Mouse (Mus musculus): Measurements from ENCODE around the gene Fbxo11.
A peak's percentile ranks its signal among the peaks of the same experiment; 100 is the strongest.
"Not testable (repeated sequence)": the region's sequence is repeated elsewhere in the genome, so short reads cannot be mapped to it uniquely, and the experiment has no call there.

Gene Fbxo11

DNA sequence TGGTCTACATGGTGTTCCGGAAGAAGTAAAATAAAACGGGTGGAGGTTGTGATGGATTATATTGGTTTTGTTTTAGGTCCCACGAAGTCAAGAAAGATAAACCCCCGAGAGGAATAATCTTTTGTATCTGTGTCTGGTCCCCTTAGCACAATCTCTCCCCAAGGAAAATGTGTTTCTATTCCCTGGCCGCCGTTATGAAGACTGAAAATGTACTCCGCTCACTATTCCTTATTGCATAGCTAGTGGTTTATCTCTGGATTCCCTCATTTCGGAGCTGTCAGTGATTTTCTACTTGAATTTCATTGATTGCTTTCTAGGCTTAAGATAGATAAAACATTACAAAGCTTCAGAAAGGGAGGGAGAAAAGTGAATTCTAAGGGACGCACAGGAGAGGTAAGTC lies 1.7 kb upstream of the Fbxo11 start:
- DNase-seq, result no peak

GRCm38 (mm10) chr17:88065801-88066646 lies 933 bp upstream of the Fbxo11 start:
- DNase-seq, result peak; percentile 91

DNA sequence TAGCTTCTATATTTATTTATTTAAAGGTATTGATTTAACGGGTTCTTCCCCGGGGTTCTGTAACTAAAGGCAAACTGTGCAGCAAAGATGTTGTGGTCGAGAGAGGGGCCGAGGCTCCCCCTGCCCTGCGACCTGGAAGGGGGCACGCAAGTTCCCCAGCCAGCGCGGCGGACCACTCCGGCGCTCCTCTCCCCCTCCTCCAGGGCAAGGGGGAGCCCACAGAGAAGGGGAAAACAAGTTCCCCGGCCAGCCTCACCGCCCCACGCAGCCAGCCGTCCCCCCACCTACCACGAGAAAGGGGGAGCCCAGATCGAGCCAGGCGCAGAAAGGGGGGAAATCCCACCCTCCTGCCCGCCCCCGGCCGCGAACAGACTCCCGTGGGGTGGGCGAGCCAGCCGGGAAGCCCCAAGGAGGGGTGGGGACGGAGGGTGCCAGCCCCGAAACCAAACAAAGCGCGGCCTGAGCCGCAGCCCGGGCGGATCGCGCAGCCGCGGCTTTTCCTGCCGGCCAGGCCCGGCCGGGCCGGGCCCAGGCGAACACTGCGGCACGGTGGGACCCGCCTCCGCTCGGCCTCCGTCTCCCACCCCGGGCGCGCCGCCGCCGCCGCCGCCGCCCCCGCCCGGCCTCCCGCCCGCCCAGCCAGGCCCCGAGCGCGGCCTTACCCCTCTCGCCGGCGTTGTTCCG lies 602 bp downstream of the Fbxo11 start:
- peak; percentile 78 for DNase-seq

GRCm38 (mm10) chr17:88063980-88064346 lies 1.1 kb downstream of the Fbxo11 start:
- DNase-seq, result peak; percentile 79

- no peak for DNase-seq
These were observed 2.1 kb downstream of the Fbxo11 start for GRCm38 (mm10) chr17:88062860-88063580.

DNA sequence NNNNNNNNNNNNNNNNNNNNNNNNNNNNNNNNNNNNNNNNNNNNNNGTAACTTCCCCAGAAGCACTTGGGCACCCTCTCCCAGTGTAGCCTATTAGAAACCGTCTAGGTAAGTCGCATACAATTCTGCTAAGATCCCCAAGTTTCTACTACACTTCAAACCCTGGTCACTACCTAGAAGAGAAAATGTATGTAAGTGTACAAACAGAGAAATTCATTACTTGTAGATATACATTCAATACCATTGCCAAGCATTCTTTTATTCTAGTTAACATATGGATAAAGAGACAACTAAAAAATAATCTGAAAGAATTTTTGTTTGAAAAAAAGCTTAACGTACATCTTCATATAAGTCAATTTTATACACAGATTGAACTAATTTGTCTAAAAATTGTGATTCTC lies 3.1 kb downstream of the Fbxo11 start:
- no peak for DNase-seq

DNA sequence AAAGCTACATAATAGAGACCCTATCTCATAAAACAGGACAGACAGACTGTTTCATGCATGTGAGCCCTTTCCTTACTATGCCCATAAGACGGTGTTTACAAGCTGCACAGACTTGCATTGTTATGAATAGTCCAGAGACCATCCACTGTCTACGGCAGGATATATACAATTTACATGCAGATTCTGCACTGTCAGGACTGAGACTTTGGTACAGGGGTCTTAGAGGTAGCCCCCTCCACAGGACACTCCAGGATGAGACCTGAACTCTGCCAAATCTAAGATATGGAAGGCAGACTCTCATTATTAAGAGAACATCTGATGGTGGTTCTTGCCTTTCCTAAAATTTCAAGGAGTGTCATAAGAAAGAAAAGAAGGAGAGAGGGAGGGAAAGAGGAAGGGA lies 6.8 kb downstream of the Fbxo11 start:
- no peak for DNase-seq

GRCm38 (mm10) chr17:88057846-88058245 lies 7.2 kb downstream of the Fbxo11 start:
- DNase-seq, result no peak

DNA sequence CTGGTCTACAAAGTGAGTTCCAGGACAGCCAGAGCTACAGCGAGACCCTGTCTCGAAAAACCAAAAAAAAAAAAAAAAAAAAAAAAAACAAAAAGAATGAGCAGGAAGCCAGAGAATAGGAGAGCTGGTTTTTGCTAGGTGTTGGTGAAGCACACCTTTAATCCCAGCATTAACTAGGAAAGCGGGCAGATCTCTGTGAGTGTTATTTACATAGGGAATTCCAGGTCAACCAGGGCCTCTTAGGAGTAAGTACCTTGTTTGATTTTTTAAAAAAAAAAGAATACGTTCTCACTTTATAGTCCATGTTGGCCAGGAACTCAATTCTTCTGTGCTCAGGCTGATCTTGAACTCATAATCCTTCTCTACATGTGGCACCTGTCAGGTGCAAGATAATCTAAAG lies 13.4 kb downstream of the Fbxo11 start:
- no peak for DNase-seq

DNA sequence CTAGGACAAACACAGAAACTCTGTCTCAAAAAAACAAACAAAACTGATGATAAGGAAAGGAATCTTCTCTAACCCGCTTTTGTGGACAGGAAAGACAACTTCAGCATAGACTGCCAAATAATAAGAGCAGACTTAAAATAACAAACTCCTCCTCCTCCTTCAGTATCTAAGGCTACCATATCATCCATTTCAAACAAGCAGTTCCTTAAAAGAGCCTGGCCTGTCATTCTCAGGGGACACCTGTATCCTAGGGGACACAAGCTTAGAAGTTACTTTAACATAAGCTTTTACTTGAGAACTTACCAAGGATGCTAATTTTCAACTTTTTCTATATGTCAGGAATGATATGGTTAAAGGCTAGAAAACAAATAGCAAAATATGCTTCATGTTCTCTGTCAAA lies 14.2 kb downstream of the Fbxo11 start:
- DNase-seq, result no peak

DNA sequence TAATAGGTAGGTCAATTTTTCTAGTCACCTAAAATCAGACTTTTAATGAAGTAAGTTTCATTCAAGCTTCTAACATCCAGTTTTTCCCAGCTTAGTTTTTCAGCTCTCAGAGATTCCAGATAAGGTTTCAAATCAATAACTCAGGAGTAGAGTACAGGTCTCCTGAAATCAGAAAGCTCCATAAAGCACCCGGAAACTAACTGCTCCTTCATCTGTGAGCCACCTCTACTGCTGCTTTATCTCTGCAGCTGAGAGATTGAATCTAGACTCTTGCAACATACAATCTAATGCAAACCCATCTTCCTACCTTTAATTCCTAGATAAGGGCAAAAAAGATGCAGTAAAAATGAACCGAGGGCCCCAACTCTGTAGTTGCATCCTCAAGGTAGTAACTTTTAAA lies 14.8 kb downstream of the Fbxo11 start:
- no peak for DNase-seq

GRCm38 (mm10) chr17:88042099-88043086 lies 22.7 kb downstream of the Fbxo11 start:
- peak; percentile 82 for DNase-seq

DNA sequence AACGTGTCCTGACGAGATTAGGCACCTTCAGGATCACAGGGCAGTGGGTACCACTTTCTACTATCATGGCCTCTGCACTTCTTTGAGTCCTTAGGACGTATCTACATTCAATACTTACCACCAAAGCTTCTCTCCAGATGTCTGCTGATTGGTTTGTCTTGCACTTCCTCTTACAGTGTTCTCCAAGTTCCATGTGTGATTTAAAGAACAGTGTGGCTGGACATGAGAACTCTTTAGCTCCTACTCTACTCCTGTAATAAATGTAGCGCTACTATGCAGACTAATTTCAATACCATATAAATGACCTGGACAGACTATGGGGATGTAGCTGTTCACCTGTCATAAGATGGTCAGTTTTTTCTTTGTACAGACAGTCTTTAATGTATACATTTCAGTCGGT lies 24.3 kb downstream of the Fbxo11 start:
- DNase-seq, result no peak

- no peak for DNase-seq
These were observed 30.7 kb downstream of the Fbxo11 start for GRCm38 (mm10) chr17:88034418-88034817.

- no peak for DNase-seq
These were observed 33.3 kb downstream of the Fbxo11 start for GRCm38 (mm10) chr17:88031755-88032154.

DNA sequence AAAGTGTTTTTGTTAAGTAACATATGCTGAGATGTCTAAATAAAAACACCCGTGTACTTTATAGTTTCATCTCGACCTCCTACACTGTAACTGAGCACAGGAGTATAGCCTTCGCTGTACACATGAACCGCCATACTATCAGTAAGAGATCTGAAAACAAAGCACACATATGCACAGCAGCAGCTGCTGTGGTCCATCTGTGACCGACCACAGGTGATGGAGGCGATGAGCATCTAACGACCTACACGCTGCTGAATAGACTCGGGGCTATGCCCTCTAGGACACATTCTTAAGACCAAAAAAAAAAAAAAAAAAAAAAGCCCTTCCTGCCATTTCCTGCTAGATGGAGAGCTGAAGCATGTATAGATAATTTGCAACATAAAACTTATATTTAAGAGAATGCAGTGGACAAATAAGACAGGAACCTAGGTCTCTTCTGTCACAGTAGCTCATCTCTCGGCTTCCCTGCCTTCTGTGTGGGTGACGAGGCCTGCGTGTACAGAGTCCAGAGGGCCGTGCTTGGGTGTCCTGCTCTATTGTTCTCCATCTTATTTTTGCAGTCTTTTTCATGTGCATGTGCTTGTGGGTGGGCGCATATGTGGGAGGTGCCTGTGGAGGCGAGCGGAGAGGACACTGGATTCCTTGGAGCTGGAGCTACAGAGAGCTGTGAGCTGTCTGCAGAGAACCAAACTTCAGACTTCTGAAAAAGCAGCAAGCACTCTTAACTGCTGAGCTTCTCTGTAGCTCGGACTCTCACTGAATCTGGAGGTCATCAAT lies 35.7 kb downstream of the Fbxo11 start:
- DNase-seq, result no peak

GRCm38 (mm10) chr17:88025227-88025626 lies 39.9 kb downstream of the Fbxo11 start:
- DNase-seq, result peak; percentile 73

GRCm38 (mm10) chr17:88023924-88024323 lies 41.2 kb downstream of the Fbxo11 start:
- DNase-seq, result no peak

- DNase-seq, result not testable (repeated sequence)
These were observed 49.1 kb downstream of the Fbxo11 start for GRCm38 (mm10) chr17:88016027-88016426.

DNA sequence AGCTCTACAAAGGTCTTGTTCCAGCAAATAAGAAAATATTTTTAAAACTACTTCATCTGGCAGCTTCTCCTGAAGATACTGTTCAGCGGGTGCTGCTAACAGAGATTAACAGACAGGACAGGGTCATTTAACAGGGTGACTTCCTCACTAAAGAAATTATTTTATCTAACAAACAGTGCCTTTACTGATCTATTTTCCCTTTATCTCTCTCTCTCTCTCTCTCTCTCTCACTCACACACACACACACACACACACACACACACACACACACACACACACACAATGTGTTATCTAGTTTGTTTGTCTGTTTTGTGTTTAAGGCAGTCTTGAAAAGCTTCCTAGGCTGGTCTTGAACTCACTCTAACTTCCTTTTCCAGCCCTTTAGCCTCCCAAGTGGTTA lies 50.6 kb downstream of the Fbxo11 start:
- no peak for DNase-seq

DNA sequence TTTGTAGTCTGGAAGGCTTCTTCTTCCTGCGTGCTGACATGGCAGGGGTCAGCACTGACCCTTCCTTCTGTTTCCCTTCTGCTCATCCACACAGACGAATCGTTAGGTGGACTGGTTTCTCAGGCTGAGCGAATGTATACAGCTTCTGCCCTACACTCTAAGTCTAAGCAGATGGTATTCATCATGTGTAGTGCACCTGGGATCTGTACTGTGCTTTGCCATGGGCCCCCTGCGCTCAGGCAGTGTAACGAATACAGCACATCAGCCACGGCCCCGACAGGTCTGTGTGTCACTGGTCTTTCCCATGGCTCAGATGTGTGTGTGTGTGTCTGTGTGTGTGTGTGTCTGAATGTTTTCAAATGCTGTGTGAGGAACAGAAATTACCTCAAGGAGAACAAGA lies 58.1 kb downstream of the Fbxo11 start:
- no peak for DNase-seq

DNA sequence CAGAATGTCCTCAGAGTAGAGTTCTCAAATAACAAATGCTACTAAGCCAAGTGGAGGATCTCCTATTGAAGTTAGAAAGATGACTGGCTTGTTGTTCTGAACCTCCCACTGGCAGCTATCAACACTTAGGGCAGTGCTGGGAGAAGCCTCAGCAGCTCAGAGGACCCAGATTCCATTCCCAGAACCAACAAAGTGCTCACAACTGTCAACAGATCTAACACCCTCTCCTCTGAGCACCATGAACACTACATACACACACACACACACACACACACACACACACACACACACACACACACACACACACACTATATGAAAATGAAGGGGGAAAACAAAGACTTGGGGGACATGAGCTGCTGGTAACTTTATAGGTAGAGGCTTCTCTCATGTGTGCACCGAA lies 60.2 kb downstream of the Fbxo11 start:
- no peak for DNase-seq

All from thymus, postnatal 14 days (tissue).